Mouse (Mus musculus): ENCODE measurements at regions not wholly inside any gene's neighbourhood (a gene's known extent, or its start where the extent isn't known, plus 50 kb on each side); places are given as distances from the start of the nearest gene placed in this dataset.

DNA sequence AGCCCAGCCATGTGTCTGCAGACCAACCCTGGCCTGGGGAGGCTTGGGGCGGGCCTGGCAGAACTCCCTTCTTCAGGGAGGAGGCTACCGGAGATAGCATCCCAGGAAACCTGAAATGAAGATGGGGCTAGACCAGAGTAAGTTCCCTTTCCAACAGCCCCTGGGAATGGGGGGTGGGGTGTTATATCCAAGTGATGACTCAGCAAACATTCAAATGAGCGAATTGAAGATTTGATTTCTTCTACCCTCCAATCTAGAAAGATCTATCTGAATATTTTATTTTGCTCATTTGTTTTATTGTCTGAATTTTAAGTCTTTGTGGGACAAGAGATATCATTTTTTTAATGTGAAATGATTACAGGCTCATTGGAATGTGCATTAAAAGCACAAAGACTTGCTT lies 185.0 kb downstream of the Gm826 start:
- no peak for ATAC-seq
- Histone ChIP-seq H3K27ac (ENCODE audit: low read depth, low read length) (no peak overlapping the region), H3K36me3 (ENCODE audit: control insufficient read depth, insufficient read depth, low read length) (no peaks in the 10 kb centered on the region), H3K27me3 (replicated peaks; ENCODE audit: control insufficient read depth, insufficient read depth, low read length) (no peaks in the 10 kb centered on the region; the same call in 1 of the 2 replicates), H3K4me1 (ENCODE audit: control insufficient read depth, insufficient read depth, low read depth, low read length) (no peaks in the 10 kb centered on the region), H3K4me3 (ENCODE audit: low read length) (no peak overlapping the region), H3K9ac (ENCODE audit: low read depth, low read length) (no peak overlapping the region), H3K9me3 (ENCODE audit: control insufficient read depth, low read length) (no peaks in the 10 kb centered on the region), H3K4me2 (ENCODE audit: low read length) (no peak overlapping the region)
- 85% methylated on average over 3 of the region's 3 CpGs for WGBS

DNA sequence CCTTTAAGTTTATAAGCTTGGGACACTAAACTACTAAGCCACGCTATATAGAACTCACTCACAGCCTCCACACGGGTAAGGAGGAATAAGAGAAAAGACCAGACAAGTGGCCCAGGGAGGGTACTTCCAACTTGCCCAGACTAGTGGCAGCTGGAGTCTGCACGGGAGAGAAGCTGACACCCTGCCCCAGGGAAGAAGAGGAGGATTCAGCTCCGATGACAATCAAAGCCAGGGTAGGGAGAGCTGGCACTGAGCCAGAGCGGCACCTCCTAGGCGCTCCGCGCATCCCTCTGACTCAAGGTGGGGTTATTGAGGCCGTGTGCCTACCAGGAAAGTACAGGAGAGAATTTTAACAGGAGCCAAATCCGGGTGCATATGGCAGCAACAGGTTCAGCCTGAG lies 185.4 kb downstream of the Gm826 start:
- Histone ChIP-seq H3K4me2 (ENCODE audit: low read length) (no peak overlapping the region), H3K27ac (ENCODE audit: low read depth, low read length) (no peak overlapping the region), H3K9me3 (ENCODE audit: control insufficient read depth, low read length) (no peaks in the 10 kb centered on the region), H3K4me3 (ENCODE audit: low read length) (no peak overlapping the region), H3K9ac (ENCODE audit: low read depth, low read length) (no peak overlapping the region), H3K27me3 (replicated peaks; ENCODE audit: control insufficient read depth, insufficient read depth, low read length) (no peaks in the 10 kb centered on the region; the same call in 1 of the 2 replicates), H3K36me3 (ENCODE audit: control insufficient read depth, insufficient read depth, low read length) (no peaks in the 10 kb centered on the region), H3K4me1 (ENCODE audit: control insufficient read depth, insufficient read depth, low read depth, low read length) (no peaks in the 10 kb centered on the region)
- WGBS, result 64% methylated on average over 10 of the region's 10 CpGs
- ATAC-seq, result no peak

DNA sequence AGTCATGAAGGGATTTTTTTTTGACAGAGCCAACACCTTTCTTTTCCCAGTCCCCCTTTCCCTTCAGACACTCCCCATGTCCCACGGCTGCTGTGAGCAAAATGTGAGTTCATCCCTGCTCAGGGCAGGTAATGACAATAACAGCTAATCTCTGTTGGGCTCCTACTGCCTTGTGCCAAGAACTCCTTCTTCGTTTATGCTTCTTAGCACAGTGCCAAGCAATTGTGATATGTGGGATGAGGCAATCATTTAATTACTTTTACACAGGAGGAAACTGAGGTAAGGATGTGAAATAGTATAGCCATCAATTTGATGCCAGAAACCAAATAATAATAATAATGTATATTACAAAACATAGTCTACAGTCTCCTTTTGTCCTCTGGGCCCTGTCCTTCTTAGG lies 185.9 kb downstream of the Gm826 start:
- WGBS, result 75% methylated on average over 2 of the region's 2 CpGs
- H3K4me2 ChIP-seq (ENCODE audit: low read length), result no peak overlapping the region
- no peak overlapping the region for H3K4me3 ChIP-seq (ENCODE audit: low read length)
- no peak overlapping the region for H3K27ac ChIP-seq (ENCODE audit: low read depth, low read length)
- H3K9ac ChIP-seq (ENCODE audit: low read depth, low read length), result no peak overlapping the region
- no peaks in the 10 kb centered on the region for H3K36me3 ChIP-seq (ENCODE audit: control insufficient read depth, insufficient read depth, low read length)
- H3K9me3 ChIP-seq (ENCODE audit: control insufficient read depth, low read length), result no peaks in the 10 kb centered on the region
- no peaks in the 10 kb centered on the region for H3K4me1 ChIP-seq (ENCODE audit: control insufficient read depth, insufficient read depth, low read depth, low read length)
- no peaks in the 10 kb centered on the region; the same call in 1 of the 2 replicates for H3K27me3 ChIP-seq (replicated peaks; ENCODE audit: control insufficient read depth, insufficient read depth, low read length)
- no peak for ATAC-seq

DNA sequence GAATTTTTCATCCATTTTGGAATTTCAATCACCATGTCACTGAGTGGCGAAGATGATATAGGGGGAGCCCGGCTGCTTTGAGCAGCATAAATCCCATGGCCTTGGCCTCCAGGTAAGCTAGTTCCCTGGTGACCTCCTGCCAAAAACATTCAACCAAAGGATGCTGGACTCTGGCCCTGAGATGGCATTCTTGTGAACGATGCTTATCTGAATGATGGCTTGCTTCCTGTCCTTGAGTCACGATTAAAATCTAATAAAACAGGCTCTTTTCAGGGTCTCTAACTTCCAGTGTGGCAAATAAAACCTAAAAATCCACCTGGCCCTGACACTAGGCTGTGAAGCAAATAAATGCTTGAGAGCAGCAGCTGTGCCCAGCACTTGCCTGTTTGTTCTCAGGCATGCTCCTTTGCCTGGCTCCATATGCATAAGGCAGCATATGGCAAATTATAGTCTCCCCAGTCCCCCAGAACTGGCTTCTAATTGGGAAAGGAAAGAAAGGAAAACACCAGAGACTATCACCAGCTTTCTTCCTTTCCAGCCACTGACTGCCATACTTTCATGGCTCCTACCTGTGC lies 193.7 kb downstream of the Gm826 start:
- 71% methylated on average over 4 of the region's 4 CpGs for WGBS

DNA sequence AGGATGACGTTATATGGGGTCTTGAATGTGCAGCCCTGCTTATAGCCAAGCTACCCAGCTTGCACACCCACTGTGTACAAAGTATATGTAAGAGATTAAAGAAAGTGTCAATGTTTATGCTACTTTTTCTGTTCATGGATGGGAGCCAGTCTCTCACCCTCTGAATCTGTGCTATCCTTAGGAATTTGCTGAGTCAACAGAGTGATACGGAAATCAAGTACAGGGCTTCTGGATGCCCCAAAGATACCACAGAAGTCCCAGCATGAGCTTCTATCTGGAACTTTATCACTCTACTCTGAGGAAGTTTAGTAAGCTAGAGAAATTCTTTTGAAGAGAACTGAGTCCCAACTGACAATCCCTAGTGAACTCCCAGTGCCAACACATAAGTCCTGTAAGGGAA lies 195.9 kb downstream of the Gm826 start:
- no peak overlapping the region for H3K9ac ChIP-seq (ENCODE audit: low read depth, low read length)
- H3K9me3 ChIP-seq (ENCODE audit: control insufficient read depth, low read length), result no peaks in the 10 kb centered on the region
- no peak overlapping the region for H3K4me3 ChIP-seq (ENCODE audit: low read length)
- H3K27me3 ChIP-seq (replicated peaks; ENCODE audit: control insufficient read depth, insufficient read depth, low read length), result no peaks in the 10 kb centered on the region
- H3K36me3 ChIP-seq (ENCODE audit: control insufficient read depth, insufficient read depth, low read length), result no peaks in the 10 kb centered on the region
- H3K27ac ChIP-seq (ENCODE audit: low read depth, low read length), result no peak overlapping the region
- ATAC-seq, result no peak
- no peak overlapping the region for H3K4me2 ChIP-seq (ENCODE audit: low read length)
- WGBS, result 83% methylated on average over 2 of the region's 2 CpGs
- H3K4me1 ChIP-seq (ENCODE audit: control insufficient read depth, insufficient read depth, low read depth, low read length), result no peaks in the 10 kb centered on the region

More for the DNA sequence above, 193.7 kb downstream of the Gm826 start:
- Histone ChIP-seq H3K27me3 (replicated peaks; ENCODE audit: control insufficient read depth, insufficient read depth, low read length) (no peaks in the 10 kb centered on the region), H3K4me2 (ENCODE audit: low read length) (no peak overlapping the region), H3K4me3 (ENCODE audit: low read length) (no peak overlapping the region), H3K9me3 (ENCODE audit: control insufficient read depth, low read length) (no peaks in the 10 kb centered on the region), H3K9ac (ENCODE audit: low read depth, low read length) (no peak overlapping the region), H3K27ac (ENCODE audit: low read depth, low read length) (no peak overlapping the region), H3K4me1 (ENCODE audit: control insufficient read depth, insufficient read depth, low read depth, low read length) (no peaks in the 10 kb centered on the region), H3K36me3 (ENCODE audit: control insufficient read depth, insufficient read depth, low read length) (no peaks in the 10 kb centered on the region)
- ATAC-seq, result no peak

DNA sequence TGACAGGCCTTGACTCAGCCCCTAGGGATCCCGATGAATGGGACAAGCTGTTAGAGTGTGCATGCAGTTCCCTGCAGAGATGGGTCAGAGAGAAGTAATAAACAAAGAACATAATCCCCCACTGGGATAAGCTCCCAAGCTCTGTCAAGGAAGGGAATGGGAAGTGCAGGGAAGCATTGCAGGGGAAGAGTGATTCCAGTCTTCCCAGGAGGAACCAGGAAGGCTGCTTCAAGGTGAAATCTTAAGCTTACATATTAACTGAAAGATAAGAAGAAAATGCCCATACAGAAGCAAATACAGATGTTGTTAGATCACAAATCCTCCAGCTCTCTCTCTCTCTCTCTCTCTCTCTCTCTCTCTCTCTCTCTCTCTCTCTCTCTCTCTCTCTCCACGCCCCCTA lies 202.2 kb downstream of the Gm826 start:
- H3K4me2 ChIP-seq (ENCODE audit: low read length), result no peak overlapping the region
- H3K9me3 ChIP-seq (ENCODE audit: control insufficient read depth, low read length), result no peaks in the 10 kb centered on the region
- no peak overlapping the region for H3K4me3 ChIP-seq (ENCODE audit: low read length)
- H3K27ac ChIP-seq (ENCODE audit: low read depth, low read length), result no peak overlapping the region
- no peaks in the 10 kb centered on the region for H3K27me3 ChIP-seq (replicated peaks; ENCODE audit: control insufficient read depth, insufficient read depth, low read length)
- H3K4me1 ChIP-seq (ENCODE audit: control insufficient read depth, insufficient read depth, low read depth, low read length), result no peaks in the 10 kb centered on the region
- no peaks in the 10 kb centered on the region for H3K36me3 ChIP-seq (ENCODE audit: control insufficient read depth, insufficient read depth, low read length)
- no peak overlapping the region for H3K9ac ChIP-seq (ENCODE audit: low read depth, low read length)
- 42% methylated on average over 2 of the region's 2 CpGs for WGBS
- ATAC-seq, result no peak

DNA sequence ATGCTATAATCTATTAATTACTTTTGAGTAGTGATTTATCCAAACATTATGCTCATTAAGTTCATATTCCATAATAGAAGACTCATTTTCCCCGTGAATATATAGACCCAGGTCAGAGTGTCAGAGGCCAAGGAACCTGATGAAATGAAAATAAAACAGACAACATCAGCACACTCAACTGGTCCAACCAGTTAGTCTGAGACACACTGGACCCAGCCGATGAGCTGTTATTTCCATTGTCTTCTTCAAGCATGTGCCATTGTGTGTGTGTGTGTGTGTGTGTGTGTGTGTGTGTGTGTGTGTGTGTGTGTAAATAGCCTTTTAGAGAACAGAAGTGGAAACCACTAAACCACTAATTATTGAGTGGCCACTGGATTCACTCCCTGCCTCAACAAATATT lies 202.6 kb downstream of the Gm826 start:
- no peak overlapping the region for H3K27ac ChIP-seq (ENCODE audit: low read depth, low read length)
- no peak for ATAC-seq
- H3K4me3 ChIP-seq (ENCODE audit: low read length), result no peak overlapping the region
- WGBS, result 63% methylated on average over 2 of the region's 2 CpGs
- H3K4me2 ChIP-seq (ENCODE audit: low read length), result no peak overlapping the region
- H3K9me3 ChIP-seq (ENCODE audit: control insufficient read depth, low read length), result no peaks in the 10 kb centered on the region
- H3K4me1 ChIP-seq (ENCODE audit: control insufficient read depth, insufficient read depth, low read depth, low read length), result no peaks in the 10 kb centered on the region
- no peak overlapping the region for H3K9ac ChIP-seq (ENCODE audit: low read depth, low read length)
- no peaks in the 10 kb centered on the region for H3K36me3 ChIP-seq (ENCODE audit: control insufficient read depth, insufficient read depth, low read length)
- H3K27me3 ChIP-seq (replicated peaks; ENCODE audit: control insufficient read depth, insufficient read depth, low read length), result no peaks in the 10 kb centered on the region

DNA sequence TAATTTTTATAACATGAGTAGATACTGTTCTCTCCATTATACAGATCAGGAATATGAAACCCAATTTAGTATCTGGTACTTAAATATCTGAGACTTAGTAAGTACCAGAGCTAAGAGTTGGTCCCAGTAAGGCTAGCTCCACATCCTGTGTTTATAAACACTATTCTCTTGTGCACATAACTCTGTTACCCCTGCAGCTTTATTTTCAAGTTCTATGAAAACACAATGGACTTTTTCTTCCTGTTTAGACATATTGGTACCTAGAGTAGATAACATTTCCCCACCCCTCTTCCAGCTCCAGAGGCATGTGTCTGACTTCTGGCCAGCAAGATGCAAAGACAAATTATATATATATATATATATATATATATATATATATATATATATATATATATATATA lies 216.8 kb downstream of the Gm826 start:
- Histone ChIP-seq H3K27ac (ENCODE audit: low read depth, low read length) (no peak overlapping the region), H3K27me3 (replicated peaks; ENCODE audit: control insufficient read depth, insufficient read depth, low read length) (no peaks in the 10 kb centered on the region), H3K4me2 (ENCODE audit: low read length) (no peak overlapping the region), H3K36me3 (ENCODE audit: control insufficient read depth, insufficient read depth, low read length) (no peaks in the 10 kb centered on the region), H3K9me3 (ENCODE audit: control insufficient read depth, low read length) (no peaks in the 10 kb centered on the region), H3K4me3 (ENCODE audit: low read length) (no peak overlapping the region), H3K4me1 (ENCODE audit: control insufficient read depth, insufficient read depth, low read depth, low read length) (no peaks in the 10 kb centered on the region), H3K9ac (ENCODE audit: low read depth, low read length) (no peak overlapping the region)
- ATAC-seq, result no peak

DNA sequence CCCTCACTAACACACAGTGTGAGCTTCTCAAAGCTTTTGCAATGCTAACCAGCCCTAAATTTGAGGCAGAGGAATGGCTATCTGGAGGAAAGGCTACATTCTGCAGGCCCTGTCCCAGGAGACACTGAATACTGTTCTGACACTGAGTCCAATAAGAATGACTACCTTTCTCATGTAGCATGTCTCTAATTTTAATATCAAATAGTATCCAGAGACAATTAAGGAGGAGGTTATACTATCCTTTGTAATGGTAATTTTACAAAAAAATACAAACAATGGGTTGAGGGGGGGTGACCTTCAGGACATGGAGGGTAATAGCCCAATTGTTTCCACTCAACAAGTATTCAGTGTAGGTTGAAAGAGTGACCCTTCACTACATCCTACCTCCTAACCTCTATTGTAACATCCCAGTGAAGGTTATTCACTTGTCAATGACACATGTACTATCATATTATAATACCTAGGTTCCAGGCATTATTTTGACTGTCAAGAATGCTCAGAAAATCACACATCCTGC lies 222.7 kb downstream of the Gm826 start:
- no peaks in the 10 kb centered on the region for H3K36me3 ChIP-seq (ENCODE audit: control insufficient read depth, insufficient read depth, low read length)
- no peak overlapping the region for H3K4me2 ChIP-seq (ENCODE audit: low read length)
- H3K9me3 ChIP-seq (ENCODE audit: control insufficient read depth, low read length), result no peaks in the 10 kb centered on the region
- H3K4me3 ChIP-seq (ENCODE audit: low read length), result no peak overlapping the region
- H3K27me3 ChIP-seq (replicated peaks; ENCODE audit: control insufficient read depth, insufficient read depth, low read length), result no peaks in the 10 kb centered on the region
- H3K4me1 ChIP-seq (ENCODE audit: control insufficient read depth, insufficient read depth, low read depth, low read length), result no peaks in the 10 kb centered on the region
- no peak overlapping the region for H3K27ac ChIP-seq (ENCODE audit: low read depth, low read length)
- no peak overlapping the region for H3K9ac ChIP-seq (ENCODE audit: low read depth, low read length)
- no peak for ATAC-seq

DNA sequence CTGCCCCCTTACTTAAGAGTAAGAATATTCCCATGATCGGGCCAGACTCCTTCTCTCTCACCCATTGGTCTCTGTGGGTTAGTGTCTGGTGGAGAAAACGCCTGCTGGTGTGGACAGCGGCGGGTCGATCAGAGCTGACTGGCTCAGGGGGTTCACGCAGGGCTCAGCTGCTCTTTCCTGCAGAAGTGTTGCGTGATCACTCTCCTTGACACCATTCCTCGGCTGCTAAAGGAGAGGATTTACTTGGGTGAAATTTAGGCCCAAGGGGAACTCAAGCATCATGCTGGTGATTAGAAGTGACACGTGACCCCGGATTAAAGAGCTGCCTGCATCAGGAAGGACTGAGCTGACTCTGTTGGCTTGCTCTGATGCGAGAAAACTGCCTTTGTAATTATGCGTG lies 240.9 kb downstream of the Gm826 start:
- no peak overlapping the region for H3K9ac ChIP-seq (ENCODE audit: low read depth, low read length)
- 35% methylated on average over 12 of the region's 12 CpGs for WGBS
- H3K9me3 ChIP-seq (ENCODE audit: control insufficient read depth, low read length), result no peaks in the 10 kb centered on the region; the same call in 1 of the 2 replicates
- H3K4me2 ChIP-seq (ENCODE audit: low read length), result no peak overlapping the region
- ATAC-seq, result no peak
- H3K27me3 ChIP-seq (replicated peaks; ENCODE audit: control insufficient read depth, insufficient read depth, low read length), result no peaks in the 10 kb centered on the region
- no peak overlapping the region for H3K27ac ChIP-seq (ENCODE audit: low read depth, low read length)
- H3K4me3 ChIP-seq (ENCODE audit: low read length), result no peak overlapping the region
- H3K36me3 ChIP-seq (ENCODE audit: control insufficient read depth, insufficient read depth, low read length), result no peaks in the 10 kb centered on the region
- no peaks in the 10 kb centered on the region; the same call in 1 of the 2 replicates for H3K4me1 ChIP-seq (ENCODE audit: control insufficient read depth, insufficient read depth, low read depth, low read length)

All from hindbrain, embryonic 16.5 days (tissue).